Mouse (Mus musculus) Muller cell, postnatal 12 days (primary cell): ENCODE measurements at regions not wholly inside any gene's neighbourhood (a gene's known extent, or its start where the extent isn't known, plus 50 kb on each side); places are given as distances from the start of the nearest gene placed in this dataset.

ENCODE experiments used
- DNase-seq: peaks from one replicate; pipeline ENCODE4 v3.0.0-alpha.2; 2015; ENCODE audit errors: inconsistent ontology term

DNA sequence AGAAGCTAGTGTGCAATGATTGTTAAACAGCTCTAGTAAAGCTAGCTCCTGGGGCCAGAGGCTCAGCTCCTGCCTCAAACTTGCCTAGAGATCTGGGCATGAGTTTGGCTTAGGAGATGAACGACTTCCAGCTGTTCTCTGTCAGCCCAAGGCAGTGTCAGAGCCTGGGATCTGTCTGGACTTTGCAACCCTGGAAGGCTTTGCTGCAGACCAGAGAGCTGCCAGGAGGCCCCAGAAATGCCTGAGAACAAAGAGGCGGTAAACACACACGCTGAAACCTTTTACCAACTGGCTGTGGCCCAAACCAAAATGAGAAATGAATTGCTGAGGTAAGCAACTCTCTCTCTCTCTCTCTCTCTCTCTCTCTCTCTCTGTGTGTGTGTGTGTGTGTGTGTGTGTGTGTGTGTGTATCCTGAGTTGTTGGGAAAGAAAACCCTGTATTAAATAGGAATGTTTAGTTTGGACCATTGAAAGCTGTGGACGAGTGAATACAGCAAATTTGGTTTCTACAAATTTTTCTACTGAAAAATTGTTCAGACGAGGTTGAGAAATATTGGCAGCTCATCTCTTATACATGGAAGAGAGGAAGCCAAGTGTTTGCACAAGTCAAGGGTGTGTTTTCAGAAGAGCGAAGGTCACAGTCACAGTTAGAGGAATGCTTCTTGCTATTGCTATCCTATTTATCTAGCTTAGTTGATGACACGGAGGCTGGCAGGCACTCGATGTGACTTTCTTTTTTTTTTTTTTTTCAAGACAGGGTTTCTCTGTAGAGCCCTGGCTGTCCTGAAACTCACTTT is 125.1 kb upstream of the Serp2 start:
- peak; percentile 91 for DNase-seq

DNA sequence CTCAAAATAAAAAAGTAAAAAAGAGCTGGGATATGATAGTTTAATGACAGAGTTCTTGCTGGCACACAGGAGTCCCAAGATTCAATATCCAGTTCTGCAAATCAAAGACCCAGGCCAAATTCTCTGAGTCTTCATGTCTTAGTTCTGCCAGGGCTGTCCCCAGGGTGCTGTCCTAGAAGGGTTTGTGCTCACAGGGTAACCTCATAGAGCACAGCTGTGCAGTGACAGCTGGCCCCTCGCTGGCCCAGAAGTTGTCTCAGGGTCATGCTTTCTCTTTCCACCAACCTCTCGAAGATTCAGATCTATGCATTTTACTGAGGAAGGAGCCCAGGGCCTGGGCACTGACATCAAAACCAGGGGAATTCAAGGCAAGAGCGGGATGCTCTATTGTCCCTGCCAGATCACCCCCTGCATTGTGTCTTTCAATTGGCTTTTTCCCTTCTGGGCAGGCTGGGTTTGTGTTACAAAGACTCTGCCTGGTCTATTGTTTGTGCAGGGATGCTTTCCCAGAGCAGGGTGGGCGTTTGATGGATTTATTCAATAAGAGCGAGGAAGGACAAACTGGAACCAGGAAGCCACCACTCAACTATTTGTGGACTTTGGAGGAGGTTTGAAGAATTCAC is 121.9 kb upstream of the Serp2 start:
- DNase-seq, result no peak

DNA sequence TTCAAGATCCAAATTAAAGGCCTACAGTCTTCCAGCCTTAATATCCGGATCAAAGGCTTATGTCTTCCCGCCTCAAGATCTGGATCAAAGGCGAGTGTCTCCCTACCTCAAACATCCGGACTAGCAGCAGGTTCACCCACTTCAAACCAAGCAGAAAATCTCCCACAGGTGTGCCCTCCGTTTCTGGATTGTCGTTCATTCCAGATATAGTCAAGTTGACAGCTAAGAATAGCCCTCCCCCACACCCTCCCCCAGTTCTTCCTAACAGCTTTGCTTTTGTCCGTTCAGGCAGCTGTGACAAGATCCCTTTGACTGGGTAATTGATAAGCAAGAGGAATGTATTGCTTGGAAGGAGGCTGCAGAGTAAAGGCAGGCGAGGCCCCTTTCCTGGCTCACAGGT is 118.3 kb upstream of the Serp2 start:
- peak; percentile 73 for DNase-seq

DNA sequence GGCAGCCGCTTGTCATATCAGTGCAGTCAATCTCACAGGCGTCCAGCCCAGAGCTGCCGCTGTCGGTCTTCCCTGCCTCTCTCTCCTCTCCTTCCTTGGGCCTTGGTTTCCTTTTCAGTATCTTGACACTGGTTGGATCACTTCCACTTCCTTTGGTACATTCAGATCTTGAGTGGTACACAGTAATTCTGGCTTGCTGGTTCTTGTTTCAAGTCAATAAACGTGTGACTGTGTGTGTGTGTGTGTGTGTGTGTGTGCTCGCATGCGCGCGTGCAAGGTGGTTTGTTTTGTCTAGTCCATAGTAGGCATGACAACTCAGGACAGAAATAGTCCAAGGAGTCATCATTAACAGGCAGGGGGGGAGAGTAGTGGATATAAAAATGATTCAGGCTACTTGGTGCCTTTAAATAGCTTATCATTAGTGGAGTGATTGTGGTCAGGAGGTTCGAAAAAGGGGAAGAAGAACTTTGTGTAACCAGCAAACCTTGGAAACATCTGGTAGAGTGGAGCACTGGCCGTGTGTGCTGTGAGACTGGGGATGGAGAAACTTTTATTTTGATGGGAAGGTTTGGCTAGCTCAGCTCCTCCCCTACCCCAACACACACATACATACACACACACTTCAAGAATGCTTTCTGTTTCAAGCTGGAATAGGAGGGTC is 117.1 kb upstream of the Serp2 start:
- DNase-seq, result no peak

DNA sequence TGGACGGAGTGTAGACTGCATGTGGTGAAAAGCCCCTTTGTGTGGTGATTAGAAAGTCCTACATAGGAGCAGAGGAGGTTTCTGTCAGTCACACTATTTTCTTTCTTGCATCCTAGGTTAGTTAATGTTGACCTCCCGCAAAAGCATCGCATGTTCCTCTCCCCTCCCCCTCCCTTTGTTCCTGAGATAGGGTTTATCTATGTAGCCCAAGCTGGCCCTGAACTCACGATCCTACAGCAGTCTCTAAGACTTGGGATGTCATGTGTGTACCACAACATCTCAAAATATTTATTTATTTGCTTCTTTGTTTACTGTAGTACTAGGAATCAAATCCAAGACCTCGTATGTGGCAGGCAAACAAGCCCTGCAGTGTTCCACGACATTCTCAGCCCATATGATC is 116.2 kb upstream of the Serp2 start:
- DNase-seq, result no peak

DNA sequence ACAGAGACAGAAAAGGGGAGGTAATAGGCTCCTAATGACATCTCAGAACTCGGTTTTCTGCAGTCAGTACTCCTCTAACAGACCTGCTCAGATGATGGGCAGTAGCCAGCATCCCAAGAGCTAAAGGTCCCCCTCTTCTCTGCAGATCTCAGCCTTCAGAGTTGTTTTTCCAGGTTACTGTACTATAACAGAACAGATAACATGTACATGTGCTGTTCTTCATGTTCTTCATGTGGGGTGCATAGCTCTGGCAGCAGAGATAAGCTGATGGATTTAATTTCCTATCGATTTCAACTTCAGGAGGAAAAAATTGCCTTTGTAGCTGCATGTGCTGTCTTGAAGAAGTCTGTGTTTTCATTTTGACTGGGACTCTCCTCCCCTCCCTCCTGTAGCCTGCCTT is 115.8 kb upstream of the Serp2 start:
- DNase-seq, result no peak

DNA sequence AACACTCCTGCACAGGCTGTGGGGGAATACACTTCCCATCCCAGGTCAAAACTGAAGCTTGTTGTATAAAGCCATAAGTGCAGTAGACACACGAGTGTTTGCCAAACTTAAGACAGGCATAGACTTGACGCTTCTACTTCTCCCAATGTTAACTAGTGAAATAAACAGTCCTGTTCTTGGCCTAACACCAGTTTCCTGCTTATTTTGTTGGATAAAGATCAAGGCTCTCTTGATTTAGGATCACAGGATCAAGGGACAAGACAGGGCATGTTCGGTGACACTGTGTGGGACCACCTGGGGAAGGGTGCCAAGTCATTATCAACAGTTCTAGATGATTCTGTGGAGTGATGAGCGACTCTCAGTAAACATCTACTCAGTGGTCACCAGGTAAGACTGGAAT is 114.3 kb upstream of the Serp2 start:
- DNase-seq, result no peak

DNA sequence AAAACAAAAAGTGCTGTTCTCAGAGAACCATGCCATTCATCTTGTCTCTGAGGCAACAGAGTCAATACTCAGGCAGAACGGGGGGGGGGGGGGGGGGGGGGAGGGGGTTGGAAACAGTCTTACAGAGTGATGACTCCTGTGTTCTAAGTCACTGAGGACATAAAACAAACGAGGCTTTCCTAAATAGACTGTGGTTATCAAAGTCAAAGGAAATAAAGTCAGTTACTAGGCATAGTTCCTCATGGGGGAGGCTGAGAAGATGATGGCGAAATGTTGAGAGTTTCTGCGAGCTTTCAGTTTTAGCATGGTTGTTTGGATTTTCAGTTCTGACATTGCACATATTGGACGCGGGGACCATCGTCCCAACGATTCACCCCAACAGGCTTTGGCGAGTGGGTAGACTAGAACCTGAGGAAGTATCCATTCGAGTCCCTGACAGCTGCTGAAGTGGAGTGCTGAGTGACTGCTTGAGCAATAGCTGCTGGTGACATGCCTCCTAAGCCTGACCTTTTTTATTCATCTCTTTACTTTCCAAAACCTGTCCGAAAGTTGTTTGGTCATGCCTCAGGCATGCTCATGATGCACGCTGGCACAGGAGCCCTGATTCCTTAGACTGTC is 109.2 kb upstream of the Serp2 start:
- no peak for DNase-seq

DNA sequence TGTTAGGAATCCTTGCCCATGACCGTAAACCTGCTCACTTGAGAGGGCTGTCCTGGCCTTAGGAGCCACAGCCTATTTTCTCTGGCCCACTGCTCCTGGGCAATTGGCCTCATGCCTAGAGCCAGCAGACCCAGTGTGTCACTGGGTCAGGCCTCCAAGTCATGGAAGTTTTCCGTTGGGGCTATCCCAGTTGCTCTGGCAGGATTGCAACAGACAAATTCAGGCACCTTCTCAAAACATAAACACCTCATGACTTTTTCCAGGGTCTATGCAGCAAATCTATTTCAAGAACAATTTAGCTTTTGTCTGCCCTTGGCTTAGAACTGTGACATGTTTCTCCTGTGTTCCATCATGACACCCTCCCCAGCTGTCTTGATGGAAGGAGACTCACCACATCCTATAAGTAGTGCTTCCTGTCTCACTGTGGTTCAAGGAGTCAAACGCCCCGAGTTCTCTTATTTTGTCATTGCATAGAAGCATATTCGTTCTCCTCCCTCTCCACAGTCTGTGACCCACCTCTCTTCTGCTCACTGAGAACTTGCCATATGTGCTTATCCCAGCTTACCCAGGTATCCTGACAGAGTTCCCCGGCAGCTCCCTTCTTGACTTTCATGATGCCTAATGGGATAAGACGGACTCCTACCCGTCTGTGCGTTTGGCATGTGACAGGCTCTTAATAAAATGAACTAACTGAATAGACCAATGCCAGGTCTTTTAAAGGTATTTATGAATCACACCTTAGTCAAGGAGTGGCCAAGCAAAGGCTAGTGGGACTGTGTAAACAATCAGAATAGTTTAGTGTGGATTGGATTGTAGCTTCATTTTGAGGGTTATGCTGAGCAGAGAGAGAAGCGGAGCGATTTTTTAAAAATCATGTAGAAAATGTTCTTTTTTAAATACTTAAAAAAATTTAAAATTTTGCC is 108.2 kb upstream of the Serp2 start:
- DNase-seq, result peak; percentile 50

DNA sequence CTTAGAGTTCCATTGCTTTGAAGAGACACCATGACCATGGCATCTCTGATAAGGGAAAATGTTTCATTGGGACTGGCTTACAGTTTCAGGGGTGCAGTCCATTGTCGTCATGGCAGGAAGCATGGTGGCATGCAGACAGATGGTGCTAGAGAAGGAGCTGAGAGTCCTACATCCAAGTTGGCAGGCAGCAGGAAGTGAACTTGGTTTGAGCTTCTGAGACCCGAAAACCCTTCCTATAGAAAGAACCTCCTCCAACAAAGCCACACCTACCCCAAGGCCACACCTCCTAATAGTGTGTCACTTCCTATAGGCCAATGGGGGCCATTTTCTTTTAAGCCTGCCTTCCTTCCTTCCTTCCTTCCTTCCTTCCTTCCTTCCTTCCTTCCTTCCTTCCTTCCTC is 107.1 kb upstream of the Serp2 start:
- DNase-seq, result no peak

DNA sequence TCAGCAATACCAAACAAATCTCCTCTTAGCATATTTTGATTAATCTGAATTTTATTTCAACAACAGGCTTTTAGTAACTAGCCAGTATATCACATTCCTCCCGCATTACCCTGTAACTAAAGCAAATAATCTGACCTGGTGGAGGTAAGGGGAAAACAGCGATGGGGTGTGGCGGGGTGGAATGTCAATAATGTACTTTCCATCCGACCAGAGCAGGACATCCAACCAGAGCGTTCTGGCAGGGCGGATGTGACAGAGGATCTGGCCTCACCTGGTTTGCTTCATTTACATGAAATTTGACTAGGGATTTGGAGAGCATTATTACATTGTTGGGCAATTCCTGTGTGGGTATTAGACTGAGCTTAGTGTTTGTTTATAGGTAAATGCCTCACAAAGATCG is 106.2 kb upstream of the Serp2 start:
- no peak for DNase-seq

DNA sequence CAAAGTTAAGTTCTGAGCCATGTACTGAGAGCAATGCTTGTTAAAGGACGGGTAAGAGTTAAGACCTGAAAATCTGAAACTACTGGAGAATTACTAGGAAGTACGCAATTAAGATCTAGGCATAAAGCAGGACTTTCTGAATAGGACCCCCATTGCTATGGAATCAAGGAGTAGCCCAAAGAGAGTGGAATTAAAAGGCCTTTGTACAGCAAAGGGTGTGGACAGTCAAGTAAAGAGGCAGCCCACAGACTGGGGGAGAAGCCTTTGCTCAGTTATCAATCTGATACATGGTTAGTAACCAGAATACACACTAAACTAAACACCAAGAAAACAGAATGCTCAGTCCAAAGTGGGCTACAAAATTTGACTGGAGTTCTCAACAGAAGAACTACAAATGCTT is 104.2 kb upstream of the Serp2 start:
- DNase-seq, result no peak

DNA sequence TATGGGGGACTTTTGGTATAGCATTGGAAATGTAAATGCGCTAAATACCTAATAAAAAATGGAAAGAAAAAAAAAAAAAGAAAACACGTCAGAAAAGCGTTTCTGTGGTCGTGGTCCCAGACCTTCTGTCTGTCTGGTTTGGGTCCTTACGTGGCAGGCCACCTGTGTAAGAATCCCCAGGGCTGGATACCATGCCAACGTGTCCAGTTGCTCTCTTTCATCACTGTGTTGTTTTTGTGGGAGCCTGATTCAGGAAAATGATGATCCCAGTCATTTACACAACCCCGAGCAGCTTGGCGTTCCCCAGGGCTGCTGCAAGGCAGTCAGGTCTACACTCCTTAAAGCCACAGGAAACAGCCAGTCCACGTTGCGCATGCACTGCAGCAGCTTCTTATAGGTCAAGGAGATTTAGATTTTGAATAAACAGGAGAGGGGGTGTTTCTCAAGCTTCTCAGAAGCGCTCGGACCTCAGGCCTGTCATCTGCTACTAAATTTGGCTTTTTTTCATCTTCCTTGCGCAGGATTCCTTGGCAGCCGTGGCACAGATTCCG is 102.3 kb upstream of the Serp2 start:
- no peak for DNase-seq

DNA sequence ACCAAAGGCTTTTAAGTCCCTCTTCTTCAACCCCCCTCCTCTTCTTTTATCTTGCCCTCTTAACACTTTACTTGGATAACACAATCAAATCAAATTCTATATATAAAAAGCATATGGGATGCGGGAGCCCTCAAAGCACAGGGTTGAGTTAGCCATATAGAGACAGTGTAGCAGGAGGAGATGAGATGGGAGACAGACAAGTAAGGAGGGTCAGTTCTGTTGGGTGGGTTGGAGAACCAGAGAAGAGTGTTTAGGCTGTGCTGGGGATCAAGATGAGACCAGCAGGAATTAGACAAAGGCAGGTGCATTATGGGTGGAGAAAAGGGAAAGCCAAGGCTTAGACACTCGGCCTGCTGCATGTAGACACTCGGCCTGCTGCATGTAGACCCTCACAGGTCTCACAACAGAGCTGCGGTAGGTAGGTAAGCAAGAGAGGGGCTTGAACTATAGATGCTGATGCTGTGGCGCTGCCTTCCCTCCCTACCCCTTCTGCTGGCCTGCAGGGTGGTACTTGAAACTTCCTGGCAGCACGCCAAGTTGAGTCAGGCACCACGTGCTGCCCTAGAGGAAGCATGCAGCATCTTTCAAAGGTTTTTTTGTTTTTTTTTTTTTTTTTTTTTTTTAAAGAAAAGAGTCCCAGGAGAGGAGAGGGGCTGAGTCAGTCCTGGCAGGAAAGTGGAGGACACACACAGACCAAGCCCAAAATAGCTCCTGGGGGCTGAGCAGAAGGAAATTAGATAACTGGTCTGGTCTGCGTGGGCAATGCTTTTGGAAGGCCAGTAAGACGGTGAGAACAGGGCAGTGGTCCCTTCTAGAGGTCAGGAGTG is 101.3 kb upstream of the Serp2 start:
- peak; percentile 85 for DNase-seq

DNA sequence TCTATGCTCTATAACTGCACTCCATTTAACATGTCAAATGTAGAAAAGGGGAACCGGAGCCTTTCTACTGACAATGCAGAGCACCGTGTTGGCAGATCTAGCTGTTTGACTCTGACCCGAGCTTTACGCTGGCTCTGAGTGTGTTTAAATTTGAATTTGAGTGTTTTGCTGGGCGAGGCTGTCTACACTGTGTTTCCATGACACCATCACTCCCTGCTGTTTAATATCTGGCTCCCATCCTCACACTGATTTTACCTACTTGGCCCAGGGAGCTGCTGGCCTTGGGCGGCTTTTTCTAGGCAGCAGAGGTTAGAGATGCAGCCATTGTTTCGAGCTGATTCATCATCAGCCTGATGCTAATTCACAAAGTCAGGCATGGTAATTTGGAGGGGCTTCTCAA is 100.7 kb upstream of the Serp2 start:
- no peak for DNase-seq

DNA sequence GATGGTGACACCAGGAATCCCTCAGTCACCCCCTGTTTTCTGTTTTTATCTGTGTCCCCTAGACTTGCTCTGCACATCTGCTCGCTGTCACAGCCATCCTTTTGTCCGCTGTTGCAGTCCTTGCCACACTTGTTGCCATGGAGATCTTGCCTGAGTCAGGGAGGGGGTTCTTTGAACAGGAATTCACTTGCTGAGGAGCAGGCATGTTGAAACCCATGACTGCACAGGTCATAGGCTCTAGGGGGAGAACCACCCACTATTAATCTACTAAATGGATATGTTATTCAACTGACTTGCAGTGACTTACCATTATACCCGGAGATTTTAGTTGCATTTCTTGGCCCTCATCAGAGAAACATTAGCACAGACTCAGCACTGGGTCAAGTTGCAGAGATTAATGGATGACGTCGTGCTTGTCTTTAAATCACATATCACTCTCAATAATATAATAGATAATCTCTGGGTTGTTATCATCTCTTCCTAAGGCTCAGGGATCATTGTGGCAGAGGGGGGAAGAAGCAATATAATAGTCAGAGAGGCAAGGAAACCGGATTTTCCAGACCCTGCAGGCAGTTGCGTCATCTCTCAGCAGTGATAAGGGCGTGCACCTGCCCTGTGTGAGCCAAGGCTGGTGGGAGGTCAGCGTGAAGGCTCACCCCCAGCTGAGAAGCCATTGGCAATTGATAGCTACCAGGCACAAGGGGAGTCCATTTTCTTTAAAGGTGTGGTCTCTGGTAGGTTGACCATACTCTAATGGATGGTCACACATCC is 95.9 kb upstream of the Serp2 start:
- DNase-seq, result no peak

DNA sequence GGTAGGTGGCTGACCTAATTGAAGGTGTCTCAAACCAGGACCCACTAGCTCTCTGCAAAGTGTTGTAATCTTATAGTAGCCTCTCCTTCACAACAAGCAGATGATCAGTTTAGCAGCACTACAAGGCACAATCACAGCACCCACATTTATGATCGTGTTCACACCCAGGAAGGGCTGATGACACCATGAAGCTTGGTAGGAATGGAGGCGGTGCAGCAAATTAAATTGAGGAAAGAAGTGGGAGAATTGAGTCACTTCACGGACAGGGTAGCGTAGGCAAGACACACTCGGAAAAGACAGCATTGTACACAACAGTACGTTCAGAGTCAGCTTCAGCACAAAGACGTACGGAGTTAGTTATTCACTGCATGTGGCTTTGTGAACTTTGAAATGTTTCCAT is 94.4 kb upstream of the Serp2 start:
- no peak for DNase-seq

DNA sequence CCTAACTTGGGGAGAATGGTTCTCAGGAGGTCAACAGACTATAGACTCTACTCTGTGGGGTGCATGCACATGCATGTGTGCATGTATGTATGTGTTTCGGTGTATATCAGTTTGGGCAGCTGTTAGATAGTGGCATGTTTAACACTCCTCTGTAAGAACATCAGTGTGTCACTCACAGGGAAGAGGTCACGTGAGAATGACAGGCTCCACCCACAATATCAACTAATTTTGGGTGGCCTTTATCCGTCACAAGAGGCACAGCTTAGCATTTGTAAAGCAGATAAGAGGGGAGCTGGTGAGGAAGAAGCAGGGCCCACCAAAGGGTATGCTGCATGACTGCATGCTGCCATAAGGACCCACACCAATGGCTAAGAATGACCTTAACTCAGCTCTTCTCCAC is 93.2 kb upstream of the Serp2 start:
- DNase-seq, result no peak

DNA sequence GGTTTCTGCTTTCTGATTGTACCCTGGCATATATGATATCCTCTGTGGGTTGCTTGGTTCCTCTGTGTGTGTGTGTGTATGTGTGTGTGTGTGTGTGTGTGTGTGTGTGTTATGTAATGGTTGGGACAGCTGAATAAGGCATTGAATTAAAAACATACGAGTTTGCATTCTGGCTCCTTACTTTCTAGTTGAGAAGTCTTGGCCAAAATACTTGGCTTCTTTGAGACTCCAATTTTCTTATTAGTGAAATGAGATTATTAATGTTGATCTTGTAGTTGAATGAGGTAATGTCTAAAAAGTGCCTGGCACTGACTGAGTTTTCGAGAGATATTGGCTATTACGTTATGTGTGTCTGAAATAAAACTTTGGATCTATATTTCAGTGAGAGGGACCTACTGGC is 88.0 kb upstream of the Serp2 start:
- no peak for DNase-seq
